Mouse (Mus musculus) spleen, postnatal 4 days (tissue): Measurements from ENCODE around the gene Gm49384.
"Not testable (repeated sequence)": the region's sequence is repeated elsewhere in the genome, so short reads cannot be mapped to it uniquely, and the experiment has no call there.

Experiments
- DNase-seq, 2 experiments: peaks; one replicate each; pipeline ENCODE4 v3.0.0; 2022; ENCODE audit warnings: low spot score in 2 of 2

The Gm49384 gene

GRCm38 (mm10) chr12:69167656-69168460 lies 36.2 kb downstream of the Gm49384 start:
- DNase-seq: no peak

GRCm38 (mm10) chr12:69166861-69167581 lies 37.0 kb downstream of the Gm49384 start:
- not testable (repeated sequence) for DNase-seq

- DNase-seq: no peak
These were observed 39.2 kb downstream of the Gm49384 start for GRCm38 (mm10) chr12:69164904-69165303.

- not testable (repeated sequence) for DNase-seq
These were observed 40.5 kb downstream of the Gm49384 start for GRCm38 (mm10) chr12:69163586-69163985.

GRCm38 (mm10) chr12:69160677-69161076 lies 43.4 kb downstream of the Gm49384 start:
- DNase-seq: not testable (repeated sequence)

- no peak for DNase-seq
These were observed 44.5 kb downstream of the Gm49384 start for GRCm38 (mm10) chr12:69159578-69159940.

- peak; percentile 95 to 99 for DNase-seq
These were observed 45.1 kb downstream of the Gm49384 start, which contains the start of gene Rps29 for GRCm38 (mm10) chr12:69158765-69159577. Gene Rps29 (minus strand): TSS chr12:69159186.

- no peak for DNase-seq
These were observed 45.7 kb downstream of the Gm49384 start for GRCm38 (mm10) chr12:69158366-69158764.

- DNase-seq: no peak
These were observed 47.0 kb downstream of the Gm49384 start for GRCm38 (mm10) chr12:69157107-69157506.

- no peak for DNase-seq
These were observed 47.6 kb downstream of the Gm49384 start for GRCm38 (mm10) chr12:69156436-69156835.

- DNase-seq: no peak
These were observed 48.1 kb downstream of the Gm49384 start for GRCm38 (mm10) chr12:69155923-69156322.

GRCm38 (mm10) chr12:69150049-69150448 lies 54.0 kb downstream of the Gm49384 start:
- no peak for DNase-seq

- DNase-seq: no peak
These were observed 56.8 kb downstream of the Gm49384 start for GRCm38 (mm10) chr12:69147166-69147735.

GRCm38 (mm10) chr12:69143460-69143859 lies 60.6 kb downstream of the Gm49384 start:
- no peak for DNase-seq

- DNase-seq: no peak
These were observed 64.2 kb downstream of the Gm49384 start for GRCm38 (mm10) chr12:69139841-69140240.
